Mouse (Mus musculus) c-Kit-negative CD71-positive TER-119-positive erythroid progenitor cells, embryonic 14.5 days (primary cell): ENCODE measurements around the gene 1700001C19Rik.

ENCODE experiments used
- DNase-seq: peaks from one replicate; pipeline ENCODE4 v3.0.0-alpha.2; 2013; ENCODE audit warnings: low read depth, low spot score

Gene 1700001C19Rik

GRCm38 (mm10) chr17:47378133-47378532 lies 59.0 kb downstream of the 1700001C19Rik start:
- no peak for DNase-seq

- no peak for DNase-seq
Measured at GRCm38 (mm10) chr17:47376779-47377280, 60.3 kb downstream of the 1700001C19Rik start.

GRCm38 (mm10) chr17:47373991-47374390 lies 63.2 kb downstream of the 1700001C19Rik start:
- no peak for DNase-seq

GRCm38 (mm10) chr17:47371451-47371850 lies 65.7 kb downstream of the 1700001C19Rik start:
- peak; percentile 50 for DNase-seq

- DNase-seq = no peak
Measured at GRCm38 (mm10) chr17:47369087-47369443, 68.1 kb downstream of the 1700001C19Rik start.

GRCm38 (mm10) chr17:47368401-47369086 lies 68.6 kb downstream of the 1700001C19Rik start, which contains the start of gene Mrps10:
Mrps10 (plus strand) TSS chr17:47368887.
- DNase-seq = peak; percentile 67
